Mouse (Mus musculus) bone marrow, adult 2 months (tissue): Measurements from ENCODE around the gene Zc3h7b.

Experiments
- CTCF ChIP-seq: fragments of 200-500 bp; IDR thresholded peaks from 2 replicates; pipeline ENCODE4 v1.5.1; 2011; ENCODE audit warnings: low read length, control low read depth; ENCODE audit not compliant: control insufficient read depth, insufficient read depth
- POLR2A ChIP-seq: fragments of 200-500 bp; IDR thresholded peaks from 2 replicates; pipeline ENCODE4 v1.6.1; 2011; ENCODE audit warnings: low read depth, mild to moderate bottlenecking, control low read depth, low read length, borderline replicate concordance; ENCODE audit not compliant: control insufficient read depth

DNA sequence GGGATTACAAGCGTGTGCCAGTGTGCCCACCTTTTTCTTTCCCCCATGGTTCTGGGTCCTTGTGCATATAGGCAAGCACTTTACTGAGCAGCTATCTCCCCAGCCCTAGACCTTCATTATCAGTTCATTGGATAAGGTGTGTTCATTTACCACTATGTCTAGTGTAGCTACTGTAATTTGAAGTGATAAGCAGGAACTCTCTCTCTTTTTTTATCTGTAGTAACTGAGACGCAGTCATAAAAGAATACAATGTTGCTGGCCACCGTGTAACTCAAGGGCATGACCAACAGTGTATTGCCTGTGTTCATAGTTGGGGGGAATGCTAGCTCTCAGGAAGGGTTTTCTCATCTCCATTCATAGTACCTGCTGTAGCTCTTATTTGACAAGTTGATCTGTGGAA lies 14.7 kb downstream of the Zc3h7b start:
- TF ChIP-seq POLR2A (no peak), CTCF (no peak)
